Mouse (Mus musculus) cerebellum, postnatal 25 days (tissue): Measurements from ENCODE around the gene Intu.

Source experiments
- DNase-seq, 2 experiments: peaks; one replicate each; pipeline ENCODE4 v3.0.0; 2021; ENCODE audit warnings: mixed read lengths in 2 of 2

The Intu gene

DNA sequence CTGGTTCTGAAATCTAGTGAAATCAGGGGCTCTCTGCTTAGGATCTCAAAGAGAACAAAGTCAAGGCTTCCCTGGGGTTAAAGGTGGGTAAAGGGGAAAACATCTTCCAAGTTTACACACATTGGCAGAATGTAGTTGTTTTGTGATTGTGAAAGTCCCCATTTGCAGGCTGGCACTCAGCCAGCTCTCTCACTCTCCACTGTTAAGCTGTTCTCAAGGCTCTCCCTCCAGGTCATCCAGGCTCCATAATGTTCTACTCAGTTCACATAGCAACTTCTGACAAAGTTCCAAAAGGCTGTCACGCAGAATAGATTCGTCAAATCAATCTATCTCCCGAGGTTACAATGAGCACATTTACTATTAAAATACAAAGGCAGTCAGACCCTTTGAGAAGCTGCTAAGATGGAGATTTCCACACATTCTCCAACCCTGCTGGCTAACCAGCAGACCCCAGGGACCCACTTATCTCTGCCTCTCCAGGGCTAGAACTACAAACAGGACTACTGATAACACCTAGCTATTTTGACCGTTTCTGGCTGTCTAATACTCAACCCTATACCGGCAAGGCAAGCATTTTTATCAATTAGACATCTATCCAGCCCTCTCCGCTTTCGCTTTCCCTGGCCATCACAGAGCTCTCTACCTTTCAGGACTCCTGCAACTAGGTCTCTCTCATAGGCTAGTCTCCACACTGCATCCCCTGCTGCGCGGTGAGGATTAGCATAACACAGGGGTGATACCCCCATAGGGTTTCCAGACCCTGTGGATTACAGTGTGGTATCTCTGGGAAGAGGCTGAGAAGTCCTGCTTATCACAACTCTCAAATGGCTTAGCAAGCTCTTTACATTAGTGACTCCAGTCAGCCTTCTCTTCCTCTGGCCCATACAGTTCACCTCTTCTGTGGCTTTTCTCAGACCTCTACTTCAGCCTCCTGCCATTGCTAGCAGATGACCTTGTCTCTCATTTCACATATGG lies 2.8 kb upstream of the Intu start:
- DNase-seq = no peak

DNA sequence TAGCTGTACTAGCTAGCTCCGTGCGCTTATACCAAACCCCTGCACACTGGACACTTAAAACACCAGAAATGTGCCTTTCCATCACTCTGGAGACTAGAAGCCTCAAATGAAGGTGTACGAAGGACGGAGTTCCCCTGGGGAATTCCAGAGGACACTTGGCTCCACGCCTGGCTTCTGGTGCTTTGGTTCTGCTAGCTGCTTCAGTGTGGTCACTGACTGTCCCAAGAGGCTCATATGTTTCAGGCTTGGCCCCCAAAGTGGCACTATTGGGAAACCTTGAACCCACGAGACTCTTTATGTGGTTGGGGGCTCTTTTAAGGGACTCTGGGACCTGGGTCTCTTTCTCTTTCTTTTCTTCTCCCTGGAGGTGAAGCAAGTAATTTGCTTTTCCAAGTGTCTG lies 2.1 kb upstream of the Intu start:
- DNase-seq = no peak

DNA sequence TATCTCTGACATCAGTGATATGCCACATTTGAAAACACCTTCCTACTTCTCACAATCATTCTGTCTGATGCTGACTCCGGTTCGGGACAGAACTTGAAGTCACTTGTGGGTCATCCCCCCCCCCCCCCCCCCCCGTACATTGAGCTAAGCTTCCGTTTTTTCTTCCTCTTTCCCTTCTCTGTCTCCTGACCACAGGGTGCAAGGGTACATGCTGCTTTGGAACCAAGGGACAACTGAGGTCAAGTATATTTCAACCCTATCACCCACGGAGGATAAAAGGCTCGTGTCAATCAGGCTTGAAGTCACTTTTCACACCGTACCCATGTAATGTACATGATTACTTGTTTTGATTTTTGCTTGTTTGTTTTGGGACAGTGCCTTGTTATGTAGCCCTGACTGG lies 241 bp upstream of the Intu start:
- DNase-seq = no peak

DNA sequence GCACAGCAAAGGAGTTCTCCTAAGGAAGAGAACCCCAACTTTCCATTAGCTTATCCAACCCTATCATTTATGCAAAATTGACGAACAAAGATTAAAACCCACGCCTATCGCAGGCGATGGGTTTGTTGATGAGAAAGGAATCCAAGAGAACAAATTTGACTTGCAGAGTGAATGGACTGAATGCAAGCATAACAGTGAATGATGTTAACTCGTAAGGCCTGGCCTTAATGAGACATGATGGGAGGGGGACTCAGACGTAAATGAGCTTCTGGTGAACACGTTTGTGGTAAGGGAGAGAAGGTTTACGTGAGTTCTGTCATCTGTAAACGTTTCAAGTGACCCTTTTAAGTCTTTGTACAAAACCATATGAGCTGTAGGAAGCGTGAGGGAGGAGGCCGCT lies 1.2 kb downstream of the Intu start:
- DNase-seq = no peak

DNA sequence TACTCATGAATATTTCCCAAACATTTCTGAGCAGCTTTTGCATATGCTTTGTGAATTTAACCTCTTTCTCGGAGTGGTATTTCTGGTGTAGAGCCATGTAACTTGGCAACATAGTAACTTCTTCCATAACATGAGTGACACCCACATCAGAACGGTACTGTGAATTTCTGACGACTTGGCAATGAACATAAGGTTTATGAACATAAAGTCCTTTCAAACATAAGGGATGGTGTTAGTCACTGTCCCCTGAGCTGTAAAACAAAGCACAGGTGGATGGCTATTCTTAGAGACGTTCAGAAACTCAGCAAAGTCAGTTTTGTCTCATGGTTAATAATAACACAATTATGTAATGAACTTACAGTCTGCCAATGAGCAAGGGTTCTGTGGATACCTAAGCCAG lies 3.1 kb downstream of the Intu start:
- no peak for DNase-seq

DNA sequence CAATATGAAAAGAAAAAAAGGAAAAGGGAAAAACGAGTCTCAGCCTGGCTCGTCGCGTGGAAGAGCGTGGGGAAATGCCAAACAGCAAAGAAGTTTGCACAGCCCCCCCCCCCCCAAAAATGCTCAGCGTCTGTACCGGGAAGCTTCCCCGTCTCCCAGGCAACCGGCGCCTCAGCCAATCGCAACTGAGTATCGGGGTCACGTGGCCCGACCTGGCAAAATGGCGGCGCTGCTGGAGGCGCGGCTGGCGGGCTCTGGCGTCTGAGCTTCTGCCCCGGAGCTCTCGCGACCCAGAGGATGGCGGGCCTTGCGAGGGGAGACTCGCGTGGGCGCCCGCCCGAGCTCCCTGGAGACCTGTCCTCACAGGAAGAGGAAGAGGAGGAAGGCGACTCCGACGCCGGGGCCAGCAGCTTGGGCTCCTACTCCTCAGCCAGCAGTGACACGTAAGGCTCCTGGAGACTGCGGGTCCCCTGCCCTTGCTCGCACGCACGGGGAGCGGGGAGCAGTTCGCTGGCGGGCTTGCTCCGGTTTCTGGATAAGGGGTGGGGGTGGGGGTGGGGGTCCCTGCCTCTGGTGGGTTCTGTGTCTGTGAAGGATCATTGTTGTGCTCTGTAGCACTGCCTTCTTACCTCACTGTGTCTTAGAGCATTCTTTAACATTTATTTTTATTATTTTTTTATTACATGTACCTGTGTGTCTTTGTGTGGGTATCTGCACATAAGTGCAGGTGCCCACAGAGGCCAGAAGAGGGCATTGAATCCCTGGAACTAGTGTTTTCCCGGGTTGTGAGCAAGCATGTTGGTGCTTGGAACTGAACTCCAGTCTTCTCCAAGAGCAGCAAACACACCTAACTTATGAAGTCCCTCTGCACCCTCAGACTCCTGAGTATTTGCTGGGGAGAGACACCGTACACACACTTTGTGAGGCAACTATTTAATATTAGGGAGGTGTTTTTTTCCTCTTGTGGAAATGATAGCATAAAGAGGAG lies 9.8 kb downstream of the Intu start:
- DNase-seq = peak; percentile 92 to 95

DNA sequence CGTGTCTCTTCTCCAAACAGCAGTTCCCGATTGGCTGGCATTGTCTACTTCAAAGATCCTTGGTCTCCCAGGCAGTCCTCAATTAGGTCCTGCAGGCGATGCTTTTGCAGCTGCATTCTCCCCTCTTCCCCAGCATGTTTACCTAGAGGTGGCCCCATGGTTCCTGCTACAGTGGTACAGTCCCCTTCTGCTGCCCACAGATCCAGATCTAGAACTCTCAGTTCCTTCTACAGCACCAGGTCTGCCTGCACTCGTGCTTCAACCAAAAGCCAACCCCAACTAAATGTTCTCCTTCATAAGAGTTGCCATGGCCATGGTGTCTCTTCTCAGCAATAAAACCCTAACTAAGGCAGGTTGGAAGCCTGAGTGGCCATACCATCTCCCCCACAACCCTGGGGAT lies 15.5 kb downstream of the Intu start:
- DNase-seq = no peak

DNA sequence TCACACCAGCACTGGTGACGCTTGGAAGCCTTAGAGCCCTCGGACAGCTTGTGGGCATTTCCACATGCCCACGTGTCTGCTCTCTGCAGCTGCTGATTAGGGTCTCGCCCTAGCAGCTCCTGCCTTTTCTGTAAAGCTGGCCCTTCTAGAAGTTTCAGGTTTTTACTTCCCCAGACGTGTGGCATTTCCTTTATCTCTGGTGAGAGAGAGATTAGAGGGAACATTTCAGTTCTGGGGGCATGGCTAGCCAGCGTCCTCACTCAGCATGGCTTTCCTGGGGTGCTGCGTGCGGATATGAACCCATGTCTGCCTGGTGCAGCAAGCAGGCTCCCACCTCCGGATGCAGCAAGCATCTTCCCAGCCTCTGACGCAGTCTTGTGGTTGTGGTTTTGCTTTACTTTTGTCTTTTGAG lies 121.9 kb downstream of the Intu start:
- DNase-seq = no peak

DNA sequence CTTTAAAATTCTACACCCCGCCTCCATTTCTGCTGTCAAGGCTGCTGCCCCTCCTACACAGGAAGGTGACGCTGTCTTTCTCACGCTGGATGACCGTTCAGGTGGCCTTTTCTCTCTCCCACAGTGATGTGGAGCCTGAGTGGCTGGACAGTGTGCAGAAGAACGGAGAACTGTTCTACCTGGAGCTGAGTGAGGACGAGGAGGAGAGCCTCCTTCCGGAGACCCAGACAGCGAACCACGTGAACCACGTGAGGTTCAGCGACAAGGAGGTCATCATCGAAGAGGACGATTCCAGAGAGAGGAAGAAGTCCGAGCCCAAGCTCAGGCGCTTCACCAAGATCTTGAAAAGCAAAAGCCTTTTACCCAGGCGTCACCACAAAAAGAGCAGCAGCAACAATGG lies 122.5 kb downstream of the Intu start:
- no peak for DNase-seq

DNA sequence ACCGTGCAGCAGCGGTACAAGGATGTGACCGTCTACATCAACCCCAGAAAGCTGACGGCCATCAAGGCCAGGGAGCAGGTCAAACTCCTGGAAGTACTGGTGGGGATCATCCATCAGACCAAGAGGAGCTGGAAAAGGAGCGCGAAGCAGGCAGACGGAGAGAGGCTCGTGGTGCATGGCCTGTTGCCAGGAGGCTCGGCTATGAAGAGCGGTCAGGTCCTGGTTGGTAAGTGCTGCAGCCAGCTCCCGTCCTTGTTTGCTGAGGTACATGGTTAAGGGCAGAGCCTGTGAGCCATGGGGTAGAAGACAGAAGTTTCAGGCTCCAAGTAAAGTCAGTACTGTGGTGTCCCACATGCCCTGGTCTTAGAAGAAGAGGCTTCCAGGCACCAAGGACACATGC lies 122.9 kb downstream of the Intu start:
- peak; percentile 33 to 58 for DNase-seq

DNA sequence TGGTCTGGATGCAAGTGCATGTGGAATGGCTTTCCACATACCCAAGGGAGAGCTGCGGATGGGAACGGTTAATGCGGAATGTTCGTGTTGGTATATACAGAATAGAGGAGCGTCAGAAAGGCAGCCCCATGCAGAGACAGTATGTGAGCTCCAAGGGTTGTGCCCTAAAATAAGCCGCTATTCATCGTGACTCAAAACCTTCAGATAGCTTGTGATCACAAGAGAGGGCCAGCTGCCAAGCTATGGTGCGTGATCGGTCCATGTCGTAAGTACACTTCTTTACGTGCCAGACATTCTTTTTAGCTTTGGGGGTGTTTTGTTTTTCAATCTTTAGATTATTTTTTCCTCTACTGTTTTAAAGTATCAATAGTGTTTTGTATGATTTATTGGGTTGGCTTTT lies 124.5 kb downstream of the Intu start:
- DNase-seq = no peak

DNA sequence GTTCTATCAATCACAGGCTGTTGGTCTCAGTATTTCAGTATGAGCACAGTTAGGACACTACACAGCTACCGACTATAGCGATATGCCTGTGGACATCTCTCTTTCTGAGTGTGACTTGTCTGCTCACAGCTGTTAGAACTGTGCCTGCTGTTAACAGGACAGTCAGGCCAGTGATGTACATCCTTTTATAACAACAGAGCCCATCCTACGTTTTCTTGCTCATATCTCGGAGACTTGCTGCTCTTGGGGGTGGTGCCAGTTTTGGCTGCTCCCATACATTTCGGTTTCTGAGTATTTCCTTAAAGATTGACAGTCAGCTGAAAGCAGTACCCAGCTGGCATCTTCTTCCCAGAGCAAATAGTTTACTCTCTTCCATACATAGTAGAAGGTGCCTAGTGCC lies 125.3 kb downstream of the Intu start:
- no peak for DNase-seq

DNA sequence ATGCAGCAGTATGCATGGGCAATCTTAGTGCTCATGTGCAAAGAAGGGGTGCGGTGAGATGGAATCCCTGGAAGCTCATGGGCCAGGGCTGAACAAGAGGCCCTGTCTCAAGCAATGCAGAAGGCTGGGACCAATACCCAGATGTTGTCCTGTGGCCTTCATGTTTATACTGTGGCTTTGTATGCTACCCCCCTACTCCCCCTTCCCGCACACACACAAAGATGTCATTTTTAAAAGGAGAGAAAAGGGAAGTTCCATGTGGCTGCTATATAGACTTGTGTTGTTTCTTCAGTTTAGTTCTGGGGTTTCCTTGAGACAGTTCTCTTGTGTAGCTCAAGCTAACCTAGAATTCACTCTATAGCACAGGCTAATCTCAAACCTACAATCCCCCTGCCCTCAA lies 129.1 kb downstream of the Intu start:
- no peak for DNase-seq

DNA sequence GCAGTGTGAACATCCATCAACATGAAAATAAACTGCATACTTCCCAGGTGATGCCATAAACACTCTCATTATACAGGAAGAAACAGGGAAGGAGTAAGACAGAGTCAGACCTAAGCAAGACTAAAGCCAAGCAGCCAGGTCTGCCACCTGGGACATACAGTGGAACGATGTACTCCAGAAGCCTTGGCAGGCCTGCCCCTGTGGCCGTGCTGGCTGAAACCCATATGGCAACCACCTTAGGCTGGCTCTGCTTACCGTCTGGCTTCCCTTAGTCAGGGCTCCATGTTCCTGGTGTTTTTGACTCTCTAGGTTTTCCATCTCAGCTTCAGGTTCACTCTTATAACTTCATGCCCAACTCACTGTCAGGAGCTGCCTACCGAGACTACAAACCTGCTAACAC lies 135.0 kb downstream of the Intu start:
- peak; percentile 72 to 81 for DNase-seq

DNA sequence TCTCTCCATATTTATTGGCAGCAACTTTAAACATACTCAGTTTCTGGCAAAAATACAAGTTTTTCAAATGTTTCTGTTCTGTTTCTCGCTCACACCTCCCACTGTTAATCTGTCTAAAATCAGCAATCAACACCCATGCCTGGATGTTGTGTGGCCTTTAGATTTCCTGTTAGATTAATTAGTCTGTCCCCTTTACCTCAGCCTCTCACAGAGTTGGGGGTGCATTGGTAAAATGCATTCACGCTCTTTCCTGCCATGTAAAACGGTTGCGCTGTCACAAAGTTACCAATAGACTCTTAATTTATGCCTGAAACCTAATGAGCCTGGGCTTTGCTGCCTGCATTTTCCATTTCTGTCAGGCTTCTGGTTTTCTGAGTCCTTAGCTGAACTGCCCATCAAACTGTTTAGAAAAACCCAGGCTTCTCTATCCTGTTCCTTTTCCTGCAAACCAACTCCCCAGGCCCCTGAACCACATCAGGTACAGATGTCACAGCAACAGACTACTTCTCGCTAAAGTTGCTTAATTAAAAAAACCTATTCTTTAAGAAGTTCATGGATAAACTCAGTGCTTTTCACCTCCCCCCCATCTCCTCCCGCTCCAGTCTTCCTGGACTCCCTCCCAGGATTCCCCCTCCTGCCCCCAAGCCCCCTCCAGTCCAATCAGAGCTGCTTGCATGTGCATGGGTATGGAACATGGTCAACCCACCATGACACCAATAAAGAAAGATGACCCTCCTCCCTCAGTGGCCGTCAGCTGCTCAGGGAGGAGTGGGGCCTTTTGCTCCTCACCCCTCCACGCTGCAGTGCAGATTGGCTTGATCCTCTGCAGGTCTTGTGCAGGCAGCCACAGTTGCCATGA lies 136.0 kb downstream of the Intu start:
- no peak for DNase-seq

DNA sequence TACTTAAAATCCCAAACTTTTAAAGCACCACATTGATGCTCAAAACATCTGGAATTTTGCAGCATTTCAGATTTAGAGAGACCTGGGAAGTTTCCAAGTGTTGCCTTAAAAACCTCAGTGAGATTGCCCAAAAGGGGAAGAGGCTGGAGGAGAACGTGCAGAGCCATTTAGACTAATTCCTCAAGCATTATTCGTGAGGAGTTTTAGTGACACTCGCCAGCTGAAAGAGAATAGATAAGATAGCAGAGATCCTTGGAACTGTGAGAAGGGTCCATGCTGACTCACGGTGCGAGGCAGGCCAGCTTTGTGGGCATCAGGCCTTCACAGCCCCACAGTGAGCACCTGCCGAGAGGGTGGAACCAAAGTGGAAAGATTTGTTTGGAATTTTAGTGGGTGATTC lies 137.8 kb downstream of the Intu start:
- no peak for DNase-seq

DNA sequence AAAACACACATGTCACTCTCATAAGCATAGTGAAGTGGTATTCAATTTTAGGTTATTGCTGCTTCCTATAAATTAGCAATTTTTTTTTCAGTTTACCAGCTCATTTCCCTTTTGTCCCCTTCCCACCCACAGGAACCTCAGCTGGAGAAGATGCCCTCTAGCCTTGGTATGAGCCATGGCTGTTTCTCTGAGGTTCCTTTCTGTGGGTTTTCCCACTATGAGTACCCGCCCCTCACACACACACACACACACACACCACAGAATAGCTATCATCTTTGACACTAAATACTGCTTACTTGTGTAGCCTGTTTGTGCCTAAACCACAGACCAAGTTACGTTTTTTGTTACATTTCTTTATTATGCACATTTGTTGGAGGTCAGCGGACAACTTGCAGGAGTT lies 138.3 kb downstream of the Intu start:
- DNase-seq = no peak

DNA sequence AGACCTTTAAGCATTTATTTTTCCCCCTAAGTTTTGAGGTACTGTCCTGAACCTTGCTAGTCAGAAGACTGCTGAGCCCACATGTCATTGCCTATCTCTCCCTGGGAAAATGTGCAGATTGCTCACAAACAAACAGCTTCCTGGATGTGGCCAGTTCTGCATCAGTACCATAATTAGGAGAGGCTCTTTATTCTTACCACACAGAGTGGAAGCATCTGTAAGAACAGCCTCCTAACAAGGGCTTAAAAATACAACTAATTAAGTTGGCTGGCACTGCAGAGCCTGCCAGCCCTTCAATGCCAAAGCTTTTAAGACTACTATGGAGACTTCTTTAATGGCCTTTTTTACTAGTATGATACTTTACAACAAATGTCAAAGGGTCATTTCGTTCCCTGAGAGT lies 142.4 kb downstream of the Intu start:
- no peak for DNase-seq

DNA sequence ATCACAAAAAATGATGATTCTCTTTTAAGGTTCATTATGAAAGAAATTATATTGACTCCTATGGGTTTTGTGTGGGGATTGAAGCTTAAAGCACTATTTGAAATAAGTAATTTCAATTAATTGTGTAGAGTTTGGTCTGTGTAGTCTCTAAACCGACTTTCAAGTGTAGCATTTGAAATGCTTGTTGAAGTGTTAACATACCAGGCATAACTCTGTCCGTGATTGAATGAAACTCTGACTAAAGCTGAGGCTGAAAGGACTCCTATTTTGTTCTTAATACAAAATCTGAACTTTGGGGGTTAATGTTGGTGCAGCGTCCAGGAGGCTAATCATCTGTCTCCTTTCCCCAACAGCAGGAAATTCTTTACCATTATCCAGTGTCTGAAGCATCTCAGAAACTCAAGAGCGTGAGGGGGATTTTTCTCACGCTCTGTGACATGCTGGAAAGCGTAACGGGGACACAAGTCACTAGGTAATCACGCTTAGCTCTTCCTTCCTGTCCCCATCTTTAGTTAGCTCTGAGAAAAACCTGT lies 143.9 kb downstream of the Intu start:
- no peak for DNase-seq

DNA sequence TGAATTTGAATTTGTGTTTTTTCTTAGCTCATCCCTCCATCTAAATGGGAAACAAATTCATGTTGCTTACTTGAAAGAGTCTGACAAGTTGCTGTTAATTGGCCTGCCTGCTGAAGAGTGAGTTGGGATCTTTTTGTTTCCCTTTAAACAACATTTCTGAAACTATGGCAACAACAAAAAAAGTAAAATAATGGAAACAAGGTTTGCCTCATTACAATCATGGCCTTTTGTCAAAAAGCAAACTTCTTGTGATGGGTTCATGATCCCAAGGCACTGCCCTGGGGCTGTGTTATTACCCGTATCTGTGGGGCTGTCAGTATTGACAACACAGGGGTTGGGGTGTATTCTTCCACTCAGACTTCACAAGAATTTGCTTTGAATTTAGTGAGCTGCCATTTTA lies 147.8 kb downstream of the Intu start:
- DNase-seq = no peak

DNA sequence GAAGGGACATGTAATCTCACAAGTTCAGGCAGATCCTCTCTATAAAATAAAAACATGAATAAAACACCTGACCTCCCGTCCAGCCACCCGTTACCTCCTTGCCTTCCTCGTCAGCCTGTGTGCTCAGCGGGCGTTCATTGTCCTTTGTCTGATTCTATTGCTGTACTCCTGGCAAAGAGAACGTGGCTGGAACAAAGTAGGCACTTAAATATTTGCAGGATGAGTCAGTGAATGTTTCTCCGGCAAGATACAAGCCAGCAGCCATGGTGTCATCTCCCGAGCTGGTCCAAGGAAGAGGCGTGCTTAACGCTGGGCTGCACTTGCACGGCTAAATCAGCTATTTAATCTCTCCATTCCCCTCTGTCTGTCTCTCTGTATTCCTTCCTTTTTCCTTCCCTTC lies 151.3 kb downstream of the Intu start:
- peak in 1 of 2 experiments; percentile 23 for DNase-seq

DNA sequence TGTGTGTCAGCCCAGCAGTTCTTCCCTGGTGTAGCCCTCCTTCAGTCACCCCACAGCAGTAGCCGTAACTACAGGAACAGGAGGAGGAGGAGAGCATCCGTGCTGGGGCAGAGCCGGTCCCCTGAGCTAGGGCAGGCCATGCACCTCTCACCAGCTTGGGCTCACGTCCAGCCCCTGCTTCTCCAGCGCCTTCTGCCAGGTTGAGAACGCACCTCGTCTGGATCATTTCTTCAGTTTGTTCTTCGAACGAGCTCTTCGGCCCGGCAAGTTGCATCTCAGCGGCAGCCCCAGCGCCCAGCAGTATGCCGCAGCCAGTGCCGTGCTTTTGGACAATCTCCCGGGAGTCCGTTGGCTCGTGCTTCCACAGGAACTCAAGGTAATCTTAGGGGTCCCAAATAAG lies 152.1 kb downstream of the Intu start:
- peak; percentile 63 to 71 for DNase-seq
